Mouse (Mus musculus) WW6 (cell line): Measurements from ENCODE around the gene Man2b2.
A peak's percentile ranks its signal among the peaks of the same experiment; 100 is the strongest.

Source experiments
- DNase-seq: peaks from one replicate; pipeline ENCODE4 v3.0.0-alpha.2; 2013; ENCODE audit warnings: low read depth, low spot score

The Man2b2 gene

GRCm38 (mm10) chr5:36829913-36830879 is at the start of gene Man2b2:
Gene Man2b2 (minus strand): TSS chr5:36830653.
- DNase-seq = peak; percentile 66

GRCm38 (mm10) chr5:36878801-36879200 is 48.3 kb upstream of the Man2b2 start:
- no peak for DNase-seq

- no peak for DNase-seq
Observed at GRCm38 (mm10) chr5:36877641-36878040, 47.2 kb upstream of the Man2b2 start.

GRCm38 (mm10) chr5:36876777-36877396 is 46.4 kb upstream of the Man2b2 start:
- DNase-seq = no peak

GRCm38 (mm10) chr5:36875956-36876355 is 45.5 kb upstream of the Man2b2 start:
- no peak for DNase-seq

- DNase-seq = no peak
Observed at GRCm38 (mm10) chr5:36870916-36871315, 40.5 kb upstream of the Man2b2 start.

GRCm38 (mm10) chr5:36869578-36870236 is 39.3 kb upstream of the Man2b2 start:
- no peak for DNase-seq

- no peak for DNase-seq
Observed at GRCm38 (mm10) chr5:36869186-36869577, 38.7 kb upstream of the Man2b2 start.

GRCm38 (mm10) chr5:36868266-36869090 is 38.0 kb upstream of the Man2b2 start, which contains the start of gene Ppp2r2c:
Gene Ppp2r2c (plus strand): TSS chr5:36868513.
- no peak for DNase-seq

- DNase-seq = no peak
Observed at GRCm38 (mm10) chr5:36867561-36867960, 37.1 kb upstream of the Man2b2 start.

- no peak for DNase-seq
Observed at GRCm38 (mm10) chr5:36866701-36867250, 36.3 kb upstream of the Man2b2 start.

- DNase-seq = no peak
Observed at GRCm38 (mm10) chr5:36861084-36861483, 30.6 kb upstream of the Man2b2 start.

GRCm38 (mm10) chr5:36857546-36857945 is 27.1 kb upstream of the Man2b2 start:
- DNase-seq = no peak

- no peak for DNase-seq
Observed at GRCm38 (mm10) chr5:36856529-36856928, 26.1 kb upstream of the Man2b2 start.

GRCm38 (mm10) chr5:36855180-36855579 is 24.7 kb upstream of the Man2b2 start:
- DNase-seq = no peak

GRCm38 (mm10) chr5:36851572-36851971 is 21.1 kb upstream of the Man2b2 start:
- no peak for DNase-seq

- no peak for DNase-seq
Observed at GRCm38 (mm10) chr5:36844490-36844889, 14.0 kb upstream of the Man2b2 start.

GRCm38 (mm10) chr5:36841701-36842100 is 11.2 kb upstream of the Man2b2 start:
- no peak for DNase-seq

GRCm38 (mm10) chr5:36840092-36840491 is 9.6 kb upstream of the Man2b2 start:
- no peak for DNase-seq

- no peak for DNase-seq
Observed at GRCm38 (mm10) chr5:36839602-36840001, 9.1 kb upstream of the Man2b2 start.

GRCm38 (mm10) chr5:36839032-36839431 is 8.6 kb upstream of the Man2b2 start:
- DNase-seq = no peak
